Mouse (Mus musculus): ENCODE measurements around the gene Apobec3. TPM values are rescaled to one million over a fixed set of nuclear protein-coding genes. Genes with fewer than 3 reads are reported as not detected.
"Not testable (repeated sequence)": the region's sequence is repeated elsewhere in the genome, so short reads cannot be mapped to it uniquely, and the experiment has no call there.

Gene Apobec3
- polyA plus RNA-seq, 1 experiment = 179 TPM

DNA sequence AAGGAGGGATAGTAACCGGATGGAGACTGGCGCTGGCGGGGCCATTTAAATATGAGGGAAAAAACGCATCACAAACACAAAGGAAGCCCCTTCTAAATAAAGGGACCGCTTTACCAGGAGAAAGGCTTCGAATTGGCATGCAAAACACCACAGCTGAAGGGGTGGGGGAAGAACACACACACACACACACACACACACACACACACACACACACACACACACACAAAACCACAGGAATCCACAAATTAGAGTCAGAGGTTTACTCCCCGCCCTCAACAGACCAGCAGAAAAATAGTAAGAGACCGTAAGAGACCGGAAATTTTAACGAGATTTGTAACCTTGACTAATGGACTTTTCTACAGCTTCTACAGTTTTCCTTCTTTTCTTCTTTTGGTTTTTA, 43.3 kb downstream of the Apobec3 start:
- no peak overlapping the region for H3K27ac ChIP-seq (ENCODE audit: insufficient read depth, low read depth, low read length)
- H3K4me1 ChIP-seq (ENCODE audit: control insufficient read depth, insufficient read depth, low read length) = peaks cover 8% of the 10 kb centered on the region
- H3K4me3 ChIP-seq (ENCODE audit: insufficient read depth, low read length) = no peak overlapping the region
- TF ChIP-seq CTCF (IDR thresholded peaks at IDR 0.05; ENCODE audit: low read depth, low read length) (no peak), POLR2A (IDR thresholded peaks at IDR 0.05; ENCODE audit: borderline replicate concordance, low read depth, low read length) (no peak)

DNA sequence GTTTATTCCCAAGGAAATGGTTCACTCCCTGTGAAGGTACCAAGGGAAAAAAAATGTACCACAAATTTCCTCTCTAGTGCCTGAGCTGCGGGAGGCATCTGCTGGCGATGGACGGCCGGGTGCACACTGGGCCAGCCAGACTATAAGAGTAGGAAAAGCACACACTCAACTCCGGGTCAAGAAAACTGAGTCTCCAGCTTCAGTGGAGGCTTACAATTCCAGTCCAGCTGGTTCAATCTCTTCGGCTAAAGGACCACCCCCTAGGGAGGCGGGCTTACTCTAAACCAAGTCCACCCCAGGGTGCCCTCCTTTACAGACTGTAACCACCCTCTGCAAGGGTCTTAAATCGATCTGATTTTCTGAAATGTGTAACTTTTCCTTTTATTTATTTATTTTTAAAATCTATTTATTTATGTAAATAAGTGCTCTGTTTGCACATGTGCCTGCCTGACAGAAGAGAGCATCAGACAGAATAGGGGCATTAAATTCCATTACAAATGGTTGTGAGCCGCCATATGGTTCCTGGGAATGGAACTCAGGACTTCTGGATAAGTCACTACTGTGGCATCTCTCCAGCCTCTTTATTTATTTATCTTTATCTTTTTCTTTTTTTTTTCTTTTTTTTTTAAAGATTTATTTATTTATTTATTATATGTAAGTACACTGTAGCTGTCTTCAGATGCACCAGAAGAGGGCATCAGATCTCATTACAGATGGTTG, 44.4 kb downstream of the Apobec3 start:
- Histone ChIP-seq H3K4me3 (ENCODE audit: insufficient read depth, low read length) (no peak overlapping the region), H3K27ac (ENCODE audit: insufficient read depth, low read depth, low read length) (no peak overlapping the region), H3K4me1 (ENCODE audit: control insufficient read depth, insufficient read depth, low read length) (peaks cover 8% of the 10 kb centered on the region)
- TF ChIP-seq CTCF (IDR thresholded peaks at IDR 0.05; ENCODE audit: low read depth, low read length) (no peak), POLR2A (IDR thresholded peaks at IDR 0.05; ENCODE audit: borderline replicate concordance, low read depth, low read length) (no peak)

DNA sequence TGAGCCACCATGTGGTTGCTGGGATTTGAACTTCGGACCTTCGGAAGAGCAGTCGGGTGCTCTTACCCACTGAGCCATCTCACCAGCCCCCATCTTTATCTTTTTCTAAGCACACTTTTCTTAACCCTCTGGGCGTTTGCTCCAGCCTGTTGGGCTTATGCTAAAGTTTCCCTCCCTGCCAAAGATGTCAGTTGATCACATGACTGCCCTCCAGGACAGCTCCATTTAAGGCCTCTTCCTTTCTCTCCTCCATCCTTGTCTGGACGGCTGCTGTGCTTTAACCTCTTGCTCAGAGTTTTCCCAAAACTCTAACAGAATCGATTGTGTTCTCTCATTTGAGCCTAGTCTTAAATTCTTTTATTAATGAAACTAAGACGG, 44.9 kb downstream of the Apobec3 start:
- H3K4me3 ChIP-seq (ENCODE audit: insufficient read depth, low read length) = no peak overlapping the region
- no peak overlapping the region for H3K27ac ChIP-seq (ENCODE audit: insufficient read depth, low read depth, low read length)
- TF ChIP-seq CTCF (IDR thresholded peaks at IDR 0.05; ENCODE audit: low read depth, low read length) (no peak), POLR2A (IDR thresholded peaks at IDR 0.05; ENCODE audit: borderline replicate concordance, low read depth, low read length) (no peak)
- peaks cover 8% of the 10 kb centered on the region for H3K4me1 ChIP-seq (ENCODE audit: control insufficient read depth, insufficient read depth, low read length)

DNA sequence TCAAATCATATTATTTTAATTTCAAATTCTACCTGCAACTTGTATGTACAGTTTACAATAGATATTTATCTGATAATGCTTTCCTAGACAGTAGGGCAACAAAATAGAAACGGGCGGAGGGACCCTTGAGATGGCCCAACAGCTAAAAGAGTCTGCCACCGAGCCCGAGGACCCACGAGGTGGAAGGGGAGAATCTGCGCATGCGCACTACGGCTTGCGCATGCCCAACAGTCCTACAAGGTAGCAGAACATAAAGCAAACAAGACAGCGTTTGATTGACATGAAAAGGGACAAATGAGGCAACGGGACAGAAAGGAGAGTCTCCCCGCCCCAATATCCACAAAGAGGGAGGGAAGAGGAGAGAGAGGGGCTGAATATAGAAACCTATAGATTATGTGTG, 47.6 kb downstream of the Apobec3 start:
- no peak overlapping the region for H3K4me3 ChIP-seq (ENCODE audit: insufficient read depth, low read length)
- H3K4me1 ChIP-seq (ENCODE audit: control insufficient read depth, insufficient read depth, low read length) = no peaks in the 10 kb centered on the region
- H3K27ac ChIP-seq (ENCODE audit: insufficient read depth, low read depth, low read length) = no peak overlapping the region
- TF ChIP-seq CTCF (IDR thresholded peaks at IDR 0.05; ENCODE audit: low read depth, low read length) (no peak), POLR2A (IDR thresholded peaks at IDR 0.05; ENCODE audit: borderline replicate concordance, low read depth, low read length) (no peak)

DNA sequence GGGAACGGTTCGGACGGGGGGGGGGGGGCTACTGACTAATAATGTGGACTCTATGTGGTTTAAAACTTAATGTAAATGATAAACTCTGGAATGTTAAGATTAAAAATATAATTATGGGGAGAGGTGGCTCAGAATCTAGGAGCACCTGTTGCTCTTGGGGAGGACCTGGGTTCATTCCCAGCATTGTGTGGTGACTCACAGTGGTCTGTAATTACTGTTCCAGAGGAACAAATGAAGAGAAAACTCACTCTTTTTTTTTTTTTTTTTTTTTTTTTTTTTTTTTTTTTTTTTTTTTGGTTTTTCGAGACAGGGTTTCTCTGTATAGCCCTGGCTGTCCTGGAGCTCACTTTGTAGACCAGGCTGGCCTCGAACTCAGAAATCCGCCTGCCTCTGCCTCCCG, 48.0 kb downstream of the Apobec3 start:
- H3K4me1 ChIP-seq (ENCODE audit: control insufficient read depth, insufficient read depth, low read length); H3K27ac ChIP-seq (ENCODE audit: insufficient read depth, low read depth, low read length): not testable (repeated sequence)

DNA sequence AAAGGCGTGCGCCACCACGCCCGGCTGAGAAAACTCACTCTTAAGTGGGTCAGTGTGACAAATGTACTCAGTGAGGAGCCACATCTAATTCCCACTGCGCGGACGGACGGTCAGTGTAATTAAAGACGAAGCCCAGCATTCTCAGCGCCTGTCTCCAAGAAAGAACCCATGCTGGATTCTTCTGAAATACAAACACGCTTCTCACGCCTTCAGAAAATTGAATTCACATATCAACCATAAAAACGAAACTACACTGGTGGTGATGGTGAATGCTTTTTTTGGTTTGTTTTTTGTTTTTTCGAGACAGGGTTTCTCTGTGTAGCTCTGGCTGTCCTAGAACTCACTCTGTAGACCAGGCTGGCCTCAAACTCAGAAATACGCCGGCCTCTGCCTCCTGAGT, 48.5 kb downstream of the Apobec3 start:
- H3K4me3 ChIP-seq (ENCODE audit: insufficient read depth, low read length) = no peak overlapping the region
- H3K27ac ChIP-seq (ENCODE audit: insufficient read depth, low read depth, low read length) = no peak overlapping the region
- TF ChIP-seq POLR2A (IDR thresholded peaks at IDR 0.05; ENCODE audit: borderline replicate concordance, low read depth, low read length) (no peak), CTCF (IDR thresholded peaks at IDR 0.05; ENCODE audit: low read depth, low read length) (no peak)
- H3K4me1 ChIP-seq (ENCODE audit: control insufficient read depth, insufficient read depth, low read length) = no peaks in the 10 kb centered on the region

More for the DNA sequence above, 48.0 kb downstream of the Apobec3 start:
- not testable (repeated sequence) for H3K4me3 ChIP-seq (ENCODE audit: insufficient read depth, low read length)

DNA sequence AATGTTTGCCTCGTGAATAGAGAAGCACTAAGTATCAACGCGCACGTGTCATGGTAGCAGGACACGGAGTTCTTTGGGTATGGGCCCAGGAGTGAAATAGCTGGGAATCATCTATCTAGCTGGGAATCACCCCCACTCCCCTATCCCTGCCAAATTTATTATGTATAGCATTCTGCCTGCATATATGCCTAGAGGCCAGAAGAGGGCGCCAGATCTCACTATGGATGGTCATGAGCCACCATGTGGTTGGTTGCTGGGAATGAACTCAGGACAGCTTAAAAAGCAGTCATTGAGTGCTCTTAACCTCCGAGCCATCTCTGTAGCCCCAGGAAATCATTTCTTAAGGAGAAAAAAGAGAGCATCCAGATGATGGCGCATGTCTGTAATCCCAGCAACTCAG, 49.5 kb downstream of the Apobec3 start:
- Histone ChIP-seq H3K4me3 (ENCODE audit: insufficient read depth, low read length) (no peak overlapping the region), H3K4me1 (ENCODE audit: control insufficient read depth, insufficient read depth, low read length) (no peaks in the 10 kb centered on the region), H3K27ac (ENCODE audit: insufficient read depth, low read depth, low read length) (no peak overlapping the region)
- TF ChIP-seq POLR2A (IDR thresholded peaks at IDR 0.05; ENCODE audit: borderline replicate concordance, low read depth, low read length) (no peak), CTCF (IDR thresholded peaks at IDR 0.05; ENCODE audit: low read depth, low read length) (peak; percentile 86)

DNA sequence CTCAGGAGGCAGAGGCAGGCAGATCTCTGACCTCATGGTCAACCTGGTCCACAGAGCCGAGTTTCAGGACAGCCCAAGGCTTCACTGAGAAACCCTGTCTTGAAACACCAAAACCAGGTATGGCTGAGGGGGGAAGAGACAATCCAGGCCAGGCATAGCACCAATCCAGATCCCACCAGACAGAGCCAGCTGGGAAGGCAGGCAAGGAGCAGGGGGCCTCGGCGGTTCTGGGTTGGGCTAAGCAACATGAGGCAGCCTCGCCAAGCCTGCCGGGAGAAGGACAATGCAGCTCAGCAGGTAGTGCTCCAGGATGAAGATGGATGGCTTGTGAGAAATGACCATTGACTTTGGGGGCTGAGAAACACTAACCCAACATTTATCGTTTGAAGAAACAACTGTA, 51.1 kb downstream of the Apobec3 start:
- H3K27ac ChIP-seq (ENCODE audit: insufficient read depth, low read depth, low read length) = no peak overlapping the region
- no peaks in the 10 kb centered on the region for H3K4me1 ChIP-seq (ENCODE audit: control insufficient read depth, insufficient read depth, low read length)
- TF ChIP-seq POLR2A (IDR thresholded peaks at IDR 0.05; ENCODE audit: borderline replicate concordance, low read depth, low read length) (no peak), CTCF (IDR thresholded peaks at IDR 0.05; ENCODE audit: low read depth, low read length) (no peak)
- no peak overlapping the region for H3K4me3 ChIP-seq (ENCODE audit: insufficient read depth, low read length)

DNA sequence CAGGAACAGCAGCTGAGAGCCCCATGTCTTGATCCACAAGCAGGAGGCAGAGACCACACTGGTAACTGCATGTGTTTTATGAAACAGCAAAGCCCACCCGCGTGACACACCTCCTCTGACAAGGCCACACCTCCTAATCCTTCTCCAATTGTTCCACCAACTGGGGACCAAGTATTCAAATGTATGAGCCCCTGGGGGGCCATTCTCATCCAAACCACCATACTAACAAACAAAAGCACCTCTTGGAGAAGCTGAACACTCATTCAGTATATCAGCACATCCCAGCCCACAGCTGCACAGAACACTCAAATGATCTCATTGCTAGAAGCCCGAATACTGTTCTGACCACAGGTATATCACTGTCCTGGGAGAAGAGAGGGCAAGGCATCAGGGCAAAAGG, 52.1 kb downstream of the Apobec3 start:
- no peak overlapping the region for H3K4me3 ChIP-seq (ENCODE audit: insufficient read depth, low read length)
- TF ChIP-seq POLR2A (IDR thresholded peaks at IDR 0.05; ENCODE audit: borderline replicate concordance, low read depth, low read length) (no peak), CTCF (IDR thresholded peaks at IDR 0.05; ENCODE audit: low read depth, low read length) (no peak)
- H3K27ac ChIP-seq (ENCODE audit: insufficient read depth, low read depth, low read length) = no peak overlapping the region
- no peaks in the 10 kb centered on the region for H3K4me1 ChIP-seq (ENCODE audit: control insufficient read depth, insufficient read depth, low read length)

DNA sequence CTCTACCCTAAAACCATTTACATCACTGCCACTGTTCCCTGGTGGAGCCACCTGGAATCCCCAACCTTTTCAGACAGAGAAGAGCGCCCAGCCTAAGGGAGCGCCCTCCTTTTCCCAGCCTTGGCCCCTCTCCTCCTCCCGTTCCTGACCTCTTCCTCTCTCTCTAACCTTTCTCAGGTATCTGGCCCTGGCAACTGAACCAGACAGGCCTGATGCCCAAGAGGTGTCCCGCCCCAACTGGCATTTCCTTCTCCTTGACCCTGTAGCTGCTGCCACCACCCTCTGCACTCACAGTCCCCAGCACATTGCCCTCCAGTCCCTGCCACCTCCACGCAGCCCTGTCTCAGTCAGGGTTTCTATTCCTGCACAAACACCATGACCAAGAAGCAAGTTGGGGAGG, 53.5 kb downstream of the Apobec3 start:
- no peaks in the 10 kb centered on the region for H3K4me1 ChIP-seq (ENCODE audit: control insufficient read depth, insufficient read depth, low read length)
- no peak overlapping the region for H3K4me3 ChIP-seq (ENCODE audit: insufficient read depth, low read length)
- no peak for TF ChIP-seq CTCF (IDR thresholded peaks at IDR 0.05; ENCODE audit: low read depth, low read length)
- no peak overlapping the region for H3K27ac ChIP-seq (ENCODE audit: insufficient read depth, low read depth, low read length)

DNA sequence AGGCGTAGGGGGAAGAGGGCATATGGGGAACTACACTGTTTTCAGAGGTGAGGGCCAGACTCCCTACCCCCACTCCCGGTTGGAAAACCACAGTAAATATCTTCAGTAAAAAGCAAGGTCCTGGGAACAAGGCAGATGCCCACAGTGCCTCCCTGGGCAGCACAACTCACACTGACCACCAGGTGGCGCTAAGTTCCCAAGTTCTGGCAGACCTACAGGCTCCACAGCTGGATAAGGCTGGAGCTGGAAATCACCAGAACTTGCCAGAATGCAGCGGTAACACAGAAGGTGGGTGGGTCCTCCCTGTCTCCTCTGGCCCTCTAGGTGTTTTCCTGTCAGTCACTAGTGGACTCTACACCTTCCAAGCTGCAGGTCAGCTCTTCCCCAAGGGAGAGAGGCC, 54.6 kb downstream of the Apobec3 start:
- H3K4me1 ChIP-seq (ENCODE audit: control insufficient read depth, insufficient read depth, low read length) = peaks cover 5% of the 10 kb centered on the region; the same call in 1 of the 2 replicates
- H3K4me3 ChIP-seq (ENCODE audit: insufficient read depth, low read length) = no peak overlapping the region
- H3K27ac ChIP-seq (ENCODE audit: insufficient read depth, low read depth, low read length) = no peak overlapping the region
- TF ChIP-seq CTCF (IDR thresholded peaks at IDR 0.05; ENCODE audit: low read depth, low read length) (peak; percentile 97), POLR2A (IDR thresholded peaks at IDR 0.05; ENCODE audit: borderline replicate concordance, low read depth, low read length) (no peak)

Data from bone marrow macrophage, adult 2 months (primary cell).